Mouse (Mus musculus) small intestine, adult 2 months (tissue): ENCODE results near the gene Hist2h2be.

Experiments
- CTCF ChIP-seq: fragments of 200-500 bp; IDR thresholded peaks from 2 replicates; pipeline ENCODE4 v1.5.1; 2012; ENCODE audit warnings: low read depth, mild to moderate bottlenecking, control low read depth, inconsistent platforms, low read length, moderate library complexity, mixed read lengths; ENCODE audit not compliant: insufficient replicate concordance, insufficient read length; ENCODE audit errors: extremely low read depth
- POLR2A ChIP-seq: fragments of 200-500 bp; IDR thresholded peaks from 2 replicates; pipeline ENCODE4 v1.6.1; 2012; ENCODE audit warnings: low read depth, mild to moderate bottlenecking, control low read depth, inconsistent platforms, low read length, moderate library complexity

GRCm38 (mm10) chr3:96194966-96195365 lies 26.0 kb upstream of the Hist2h2be start:
- TF ChIP-seq POLR2A, result no peak
- TF ChIP-seq CTCF, result no peak
